Mouse (Mus musculus) layer of hippocampus, postnatal 36 days (tissue): ENCODE data around the gene Dolk. TPM values are rescaled to one million over a fixed set of nuclear protein-coding genes. Genes with fewer than 3 reads are reported as not detected.

Experiments
- DNase-seq, 2 experiments: peaks; one replicate each; pipeline ENCODE4 v3.0.0; 2022
- total RNA-seq, 2 experiments: library from RNA; stranded (reverse); gene quantifications; 2 replicates each; pipeline ENCODE4 v1.2.3; 2021

The Dolk gene
- total RNA-seq, 2 experiments from 2014 or later = 20.9 to 22.2 TPM

DNA sequence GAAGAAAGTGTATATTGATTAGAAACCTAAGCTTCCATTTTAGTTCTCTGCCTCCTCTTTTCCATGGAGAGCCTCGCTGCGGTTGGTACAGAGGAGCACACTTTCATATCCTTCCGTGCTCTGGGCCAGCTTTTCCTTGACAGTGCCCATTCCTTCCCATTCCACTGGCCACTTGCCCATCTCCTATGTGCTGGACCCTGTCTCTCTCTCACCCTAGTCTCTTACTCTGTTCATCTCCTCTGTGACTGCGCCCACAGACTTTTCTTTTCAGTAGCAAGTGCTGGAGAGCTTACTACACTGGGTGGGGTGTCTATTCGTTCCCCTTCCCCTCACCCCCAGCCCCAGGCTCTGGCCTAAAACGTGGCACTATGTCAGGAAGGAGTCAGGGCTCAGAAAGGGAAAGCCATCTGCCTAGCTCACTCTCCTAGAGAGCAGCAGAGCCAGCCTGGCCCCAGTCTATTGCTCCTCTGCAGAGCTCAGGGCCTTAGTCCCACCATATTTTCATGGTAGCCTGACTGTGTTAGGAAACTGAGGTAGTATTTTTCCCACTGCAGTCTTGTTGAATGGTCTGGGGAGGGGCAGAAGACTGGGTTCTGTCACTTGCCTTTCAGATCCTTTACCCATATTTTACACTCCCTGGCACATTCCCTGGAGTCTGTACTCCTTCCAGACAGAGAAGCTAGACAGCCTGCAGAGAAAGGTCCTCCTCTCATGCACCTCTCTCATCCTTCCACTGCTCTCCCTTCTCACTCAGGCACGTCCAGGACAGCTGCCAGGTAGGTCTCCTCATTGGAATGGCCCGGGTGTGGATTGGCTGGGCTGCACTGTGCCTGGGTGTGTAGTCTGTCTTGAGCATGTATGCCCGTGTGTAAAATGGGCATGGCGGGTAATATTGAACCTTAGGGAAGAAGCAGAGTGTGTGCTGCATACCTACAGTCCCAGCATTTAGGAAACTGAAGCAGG, 35.7 kb downstream of the Dolk start:
- no peak for DNase-seq

DNA sequence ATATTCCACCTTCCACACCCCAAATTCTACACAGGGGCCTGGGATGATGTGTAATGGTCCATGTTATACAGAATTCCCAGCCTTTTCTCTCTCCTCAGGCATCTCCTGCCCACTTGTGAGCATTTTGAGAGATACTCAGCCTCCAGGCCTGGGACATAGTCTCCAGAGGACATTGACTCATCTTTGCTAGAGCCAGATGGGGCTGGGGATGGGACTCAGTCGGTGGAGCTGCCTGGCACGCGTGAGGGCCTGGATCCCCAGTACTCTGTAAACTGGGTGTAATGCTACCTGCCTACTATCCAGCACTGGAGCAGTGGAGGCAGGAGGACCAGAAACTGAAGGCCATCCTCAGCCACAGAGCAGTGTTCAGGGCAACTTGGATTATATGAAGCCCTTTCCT, 37.0 kb downstream of the Dolk start:
- DNase-seq = no peak

DNA sequence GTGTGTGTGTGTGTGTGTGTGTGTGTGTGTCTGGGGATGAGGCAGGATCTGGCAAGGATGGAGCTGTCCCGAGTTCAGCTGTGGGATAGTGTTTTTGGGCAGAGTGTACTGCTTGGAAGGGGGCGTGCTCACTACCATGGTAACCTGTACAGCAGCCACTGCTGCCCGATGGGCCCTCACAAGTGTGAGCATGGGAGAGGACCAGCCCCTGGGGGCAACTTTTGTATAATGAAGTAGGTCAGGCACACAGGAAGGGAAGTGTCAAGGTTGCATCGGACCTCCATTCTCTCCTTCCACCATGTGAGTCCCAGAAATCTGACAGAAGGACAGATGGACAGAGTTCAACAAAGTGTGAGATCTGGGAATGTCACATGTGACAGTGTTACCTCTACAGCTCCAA, 38.5 kb downstream of the Dolk start:
- DNase-seq = no peak

DNA sequence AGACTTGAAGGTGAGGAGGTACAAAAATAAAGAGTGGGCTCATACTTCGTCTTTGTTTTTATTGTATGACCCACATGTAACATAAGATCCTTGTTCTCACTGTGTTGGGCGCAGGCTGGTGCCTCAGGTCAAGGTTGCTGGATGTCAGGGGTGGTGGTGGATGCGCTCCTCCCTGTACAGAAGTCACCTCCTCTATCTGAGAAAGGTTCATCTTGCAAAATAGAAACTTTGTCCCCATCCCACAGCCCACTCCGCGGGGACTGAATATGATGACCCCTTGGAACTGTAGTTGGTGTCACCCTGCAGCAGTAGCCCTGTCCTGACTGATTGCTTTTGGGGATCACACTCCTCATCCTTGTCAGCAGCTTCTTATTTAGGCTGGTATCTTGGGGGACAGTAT, 39.1 kb downstream of the Dolk start:
- no peak for DNase-seq

DNA sequence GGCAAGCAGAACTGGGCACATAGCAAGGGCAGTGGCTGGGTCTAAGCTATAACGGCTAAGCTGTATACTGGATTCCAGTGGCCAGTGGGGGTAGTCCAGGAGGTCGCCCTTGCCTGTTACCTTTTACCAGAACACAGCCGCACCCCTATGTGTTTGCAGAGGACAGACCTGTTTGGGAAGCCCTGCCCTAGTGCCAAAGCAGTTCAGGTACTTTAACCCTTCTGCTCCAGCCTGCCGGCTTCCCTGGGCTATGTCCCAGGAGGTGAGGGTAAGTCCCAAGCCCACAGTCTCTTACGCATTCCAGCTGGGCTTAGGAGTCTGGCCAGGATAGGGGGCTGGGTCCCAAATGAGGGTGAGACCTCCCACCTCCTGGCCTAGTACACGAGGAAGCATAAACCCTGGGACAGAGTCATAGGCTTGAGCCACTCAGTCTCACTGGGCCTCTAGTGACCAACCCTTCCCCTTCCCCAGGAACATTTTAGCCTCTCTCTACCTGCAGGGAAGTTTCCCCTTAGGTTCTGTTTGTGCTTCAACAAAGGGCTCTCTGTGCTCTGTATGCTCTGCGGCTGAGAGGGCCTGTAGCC, 41.4 kb downstream of the Dolk start:
- DNase-seq = no peak

DNA sequence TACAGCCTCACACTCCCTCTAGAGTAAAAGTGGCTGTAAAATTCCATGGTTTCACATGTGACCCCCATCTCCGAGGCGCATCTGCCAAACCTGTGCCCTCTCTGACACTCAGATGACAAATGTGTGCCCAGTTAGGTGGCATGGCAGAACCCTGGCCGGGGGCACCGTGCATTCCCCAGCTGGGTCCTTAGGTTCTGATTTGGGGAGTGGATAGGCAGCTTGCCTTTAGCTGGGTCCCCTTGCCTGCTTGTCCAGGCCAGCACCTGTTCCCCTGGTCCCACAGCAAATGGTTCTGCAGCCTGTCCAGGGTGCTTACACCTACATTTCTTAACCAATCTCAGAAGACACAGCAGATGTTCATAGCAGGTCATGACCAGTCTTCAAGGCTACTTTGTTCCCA, 42.7 kb downstream of the Dolk start:
- no peak for DNase-seq

DNA sequence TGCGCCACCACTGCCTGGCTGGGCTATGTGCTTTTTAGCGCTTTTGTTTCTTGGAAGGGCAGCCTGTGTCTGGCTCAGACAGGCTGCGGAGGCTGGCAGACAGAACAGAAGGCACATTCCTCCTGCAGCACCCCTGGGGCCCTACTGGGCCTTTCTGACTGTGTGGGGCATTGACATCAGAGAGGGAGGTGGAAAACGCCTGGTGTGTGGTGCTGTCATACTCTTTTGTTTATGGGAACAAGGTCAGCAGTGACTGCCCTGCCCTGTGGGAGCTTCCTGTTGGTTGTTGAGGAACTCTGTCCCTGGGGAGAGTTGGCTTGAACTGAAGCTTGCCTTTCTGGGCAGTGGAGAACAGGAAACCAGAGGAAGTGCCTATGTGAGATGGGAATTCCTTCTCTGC, 43.6 kb downstream of the Dolk start:
- peak in 1 of 2 experiments; percentile 46 for DNase-seq

DNA sequence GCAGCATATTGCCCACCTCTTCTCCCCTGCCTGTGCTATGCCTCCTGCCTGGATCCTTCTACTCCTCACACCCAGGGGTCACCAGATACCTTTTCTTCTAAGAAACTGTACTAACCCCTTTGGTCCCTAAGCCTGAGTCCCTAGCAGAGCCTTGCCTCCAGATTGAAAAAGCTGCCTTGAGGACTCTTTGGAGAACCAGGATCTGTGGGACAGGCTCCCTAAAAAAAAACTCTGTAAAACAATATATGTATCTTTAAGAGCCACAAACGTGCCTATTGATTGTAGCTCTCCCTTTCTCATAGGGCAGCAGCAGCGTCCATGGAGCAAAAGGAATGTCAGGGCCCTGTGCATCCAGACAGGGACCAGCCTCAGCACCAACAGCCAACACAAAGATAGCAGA, 45.9 kb downstream of the Dolk start, which contains the start of gene Gm28035:
Gm28035 (plus strand) TSS at position 301 of the 400 bp plus-strand sequence.
- DNase-seq = no peak

DNA sequence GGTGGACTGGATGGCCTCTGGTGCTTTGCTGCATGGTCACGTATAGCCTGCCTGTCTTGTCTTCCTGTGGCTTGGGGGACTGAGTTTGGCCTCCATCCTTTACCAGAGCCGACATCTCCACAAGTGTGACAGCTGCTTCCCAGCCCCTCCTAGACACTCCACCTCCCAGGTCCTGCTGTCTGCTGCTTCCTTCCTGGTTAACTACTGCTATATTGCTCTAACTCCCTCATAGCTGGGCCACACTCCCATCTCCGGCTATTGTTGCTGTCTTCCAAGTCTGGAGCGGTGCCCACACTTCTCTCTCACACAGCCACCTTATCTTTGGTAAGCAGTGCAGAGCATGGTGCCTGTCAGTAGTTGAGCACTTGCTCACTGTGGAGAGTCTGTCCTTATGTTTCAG, 46.4 kb downstream of the Dolk start:
- no peak for DNase-seq

DNA sequence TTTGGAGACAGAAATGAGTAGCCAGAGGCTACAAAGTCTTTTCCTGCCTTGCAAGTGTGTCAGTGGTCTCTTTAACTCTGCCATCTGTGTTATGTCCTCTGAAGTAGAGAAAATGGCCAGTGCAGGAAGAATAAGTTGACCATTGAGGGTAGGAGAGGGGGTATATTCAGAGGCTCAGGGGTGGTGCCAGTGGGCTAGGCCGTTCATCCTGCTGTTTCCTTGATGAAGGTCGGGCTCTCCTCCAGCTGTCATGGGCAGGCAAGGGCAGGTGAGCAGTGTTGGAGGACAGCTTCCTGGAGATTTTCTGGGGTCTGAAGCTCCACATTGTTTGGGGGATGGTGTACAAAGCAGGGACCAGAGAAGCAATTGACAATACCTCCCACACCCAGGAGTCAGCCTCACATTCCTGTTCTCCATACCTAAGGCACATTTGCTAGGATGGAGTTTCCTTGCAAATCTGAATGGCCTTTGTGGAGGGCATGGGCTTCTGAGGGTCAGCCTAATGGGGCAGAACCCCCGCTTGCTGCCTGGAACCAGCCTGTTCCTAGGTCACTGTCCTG, 47.1 kb downstream of the Dolk start:
- no peak for DNase-seq

DNA sequence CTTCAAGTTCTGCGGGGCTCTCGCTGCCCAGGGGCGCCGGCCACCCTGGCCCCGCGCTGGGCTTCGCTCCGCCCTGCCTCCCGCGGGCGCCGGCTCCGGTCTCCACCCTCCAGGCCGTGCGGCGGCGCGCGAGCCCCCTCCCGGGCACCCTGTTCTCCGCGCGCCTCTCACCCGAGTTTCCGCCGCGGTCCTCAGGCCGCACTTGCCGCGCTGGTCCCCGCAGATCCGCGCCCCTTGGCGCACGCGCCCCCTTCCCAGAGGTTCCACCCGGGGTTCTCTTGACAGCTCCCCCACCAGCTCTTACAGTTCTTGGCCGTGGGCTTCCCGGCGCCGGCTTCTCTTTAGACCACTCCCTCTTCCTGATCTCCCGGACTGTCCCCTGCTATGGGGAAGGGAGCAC, 48.3 kb downstream of the Dolk start:
- DNase-seq = peak in 1 of 2 experiments; percentile 71

DNA sequence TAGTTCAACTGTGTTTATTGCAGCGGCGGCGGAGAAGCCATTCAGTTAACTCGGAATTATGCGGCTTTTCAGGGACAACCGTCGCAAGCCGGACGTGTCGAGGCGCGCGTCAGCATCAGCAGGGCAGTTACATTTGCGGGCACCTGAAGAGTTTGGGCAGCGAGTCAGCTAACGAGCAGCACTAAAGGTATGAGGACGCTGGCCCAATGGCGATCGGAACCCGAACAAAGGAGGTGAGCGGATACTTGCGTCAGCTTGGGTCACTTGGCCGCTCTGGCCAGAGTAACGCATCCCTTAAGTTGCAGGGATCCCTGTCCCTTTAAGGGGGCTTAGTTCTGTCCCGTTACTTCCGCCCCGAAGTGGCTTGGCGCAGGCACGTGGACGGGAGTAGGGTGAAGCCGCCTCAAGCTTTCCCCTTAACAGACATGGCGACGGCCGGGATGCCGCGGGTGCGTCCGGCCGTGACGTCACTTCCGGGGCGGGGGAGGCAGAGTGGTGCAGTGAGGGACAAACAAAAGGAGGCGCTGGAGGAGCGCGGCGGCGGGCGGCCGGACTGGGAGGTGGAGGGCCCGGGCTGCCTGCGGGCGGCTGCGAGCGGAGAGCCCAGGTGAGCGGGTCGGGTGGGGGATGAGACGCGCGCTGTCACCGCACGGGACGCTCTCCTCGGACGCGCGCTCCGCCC, 48.8 kb downstream of the Dolk start, which contains the start of gene Lrrc8a:
Lrrc8a (plus strand) TSS at position 517 of the 682 bp plus-strand sequence.
- peak; percentile 100 for DNase-seq

DNA sequence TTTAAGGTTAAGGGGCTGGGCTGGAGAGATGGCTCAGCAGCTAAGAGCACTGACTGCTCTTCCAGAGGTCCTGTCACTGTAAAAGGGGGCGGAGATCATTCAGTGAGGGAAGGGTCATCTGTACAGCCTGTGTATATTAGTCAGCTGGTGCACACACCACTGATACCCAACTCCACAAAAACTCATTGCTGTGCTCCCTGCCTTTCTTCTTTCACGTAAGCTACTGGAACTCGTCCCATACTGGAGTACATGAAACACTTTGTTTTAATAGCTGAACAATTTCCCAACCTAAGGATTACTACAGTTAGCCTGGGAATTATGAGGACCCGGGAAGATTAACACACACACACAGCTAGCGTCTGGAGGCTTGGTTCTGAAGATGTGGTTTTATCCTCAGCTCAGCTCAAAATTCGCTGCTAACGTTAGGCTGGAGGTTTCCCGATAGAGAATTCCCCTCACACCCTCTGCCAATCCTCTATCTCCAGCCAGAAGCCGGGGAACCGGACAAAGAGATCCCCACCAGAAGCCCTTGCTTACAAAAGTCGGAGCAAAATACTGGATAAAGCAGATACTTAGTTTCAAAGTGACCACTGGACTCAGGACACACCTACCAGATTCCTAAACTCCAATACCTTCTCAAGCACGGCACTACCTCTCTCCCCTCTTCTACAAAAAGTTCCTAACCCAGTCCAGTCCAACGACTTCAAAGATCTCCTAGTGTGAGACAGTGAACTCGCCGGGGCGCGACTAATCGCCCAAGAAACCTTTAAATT, 49.5 kb downstream of the Dolk start:
- no peak for DNase-seq

DNA sequence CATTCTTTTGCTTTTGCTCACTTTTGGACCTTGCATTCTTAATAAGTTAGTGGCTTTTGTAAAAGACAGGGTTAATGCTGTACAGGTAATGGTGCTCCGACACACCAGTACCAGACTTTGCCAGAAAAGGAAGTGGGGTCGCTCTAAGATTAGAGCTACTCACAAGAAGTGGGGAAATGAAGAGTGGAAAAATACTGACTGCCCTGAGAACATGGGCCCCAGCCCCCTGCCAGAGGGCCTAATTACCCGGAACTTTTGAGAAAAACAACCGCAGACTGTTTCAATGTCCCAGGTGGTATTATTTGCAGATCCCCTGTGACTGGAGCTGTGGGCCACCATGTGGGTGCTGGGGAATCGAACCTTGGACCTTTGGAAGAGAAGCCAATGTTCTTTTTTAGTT, 50.5 kb downstream of the Dolk start:
- no peak for DNase-seq

Other genes starting within 250 kb of the Dolk start
- gene Wdr34, start 237.5 kb downstream of the Dolk start, total RNA-seq = 10 to 100 TPM; 31.8 to 34.0 TPM
- gene Set, start 229.0 kb downstream of the Dolk start, total RNA-seq = 100 to 1,000 TPM; 189 to 193 TPM
- gene Pkn3, start 208.7 kb downstream of the Dolk start, total RNA-seq = 1 to 10 TPM; 1.1 to 2.0 TPM
- gene Zdhhc12, start 192.7 kb downstream of the Dolk start, total RNA-seq = 1 to 10 TPM; 9.4 to 9.5 TPM
- 100 to 1,000 TPM; 189 to 198 TPM for gene Zer1, start 161.7 kb downstream of the Dolk start, total RNA-seq
- gene Tbc1d13, start 152.6 kb downstream of the Dolk start, total RNA-seq = 10 to 100 TPM; 58.5 to 61.7 TPM
- 10 to 100 TPM; 21.3 to 21.9 TPM for gene Endog, start 114.8 kb downstream of the Dolk start, total RNA-seq
- gene Spout1, start 107.9 kb downstream of the Dolk start, total RNA-seq = 10 to 100 TPM; 34.5 to 37.2 TPM
- gene Kyat1, start 80.5 kb downstream of the Dolk start, total RNA-seq = 10 to 100 TPM; 16.0 to 16.2 TPM
- gene Lrrc8a, start 48.6 kb downstream of the Dolk start, total RNA-seq = 10 to 100 TPM; 52.4 to 57.5 TPM
- 10 to 100 TPM in 1 of 2 experiments, 1 to 10 TPM in 1; 9.2 to 11.1 TPM for gene Gm28035, start 45.8 kb downstream of the Dolk start, total RNA-seq
- 10 to 100 TPM; 16.8 to 21.9 TPM for gene Phyhd1, start 20.1 kb downstream of the Dolk start, total RNA-seq
- gene Gm28038, start 5.3 kb downstream of the Dolk start, total RNA-seq = not detected
- 10 to 100 TPM; 21.1 to 23.4 TPM for gene Nup188, start 63 bp upstream of the Dolk start, total RNA-seq
- gene Sh3glb2, start 73.0 kb upstream of the Dolk start, total RNA-seq = 100 to 1,000 TPM; 255 to 284 TPM
- gene Miga2, start 77.9 kb upstream of the Dolk start, total RNA-seq = 100 to 1,000 TPM; 108 to 121 TPM
- gene Dolpp1, start 105.9 kb upstream of the Dolk start, total RNA-seq = 10 to 100 TPM; 26.8 to 28.6 TPM
- 10 to 100 TPM; 42.5 to 46.1 TPM for gene Crat, start 129.5 kb upstream of the Dolk start, total RNA-seq
- gene Ptpa, start 129.7 kb upstream of the Dolk start, total RNA-seq = 100 to 1,000 TPM; 166 to 168 TPM
- 10 to 100 TPM; 10.4 to 12.7 TPM for gene Ier5l, start 187.9 kb upstream of the Dolk start, total RNA-seq